Mouse (Mus musculus) intestine, embryonic 14.5 days (tissue): ENCODE data around the gene Bcdin3d. TPM values are rescaled to one million over a fixed set of nuclear protein-coding genes. Genes with fewer than 3 reads are reported as not detected.

ENCODE experiments used
- ATAC-seq: fragments of 200-750 bp; cut with Nextera tagmentation; replicated peaks from 2 replicates; pipeline ENCODE4 v1.8.0; 2017; ENCODE audit warnings: low read depth, moderate number of reproducible peaks, moderate TSS enrichment, moderate library complexity; ENCODE audit not compliant: low FRiP score, low TSS enrichment
- DNase-seq: peaks from one replicate; pipeline ENCODE4 v3.0.0-alpha.2; 2018; ENCODE audit warnings: low spot score
- H3K27ac ChIP-seq: fragments of 300-500 bp; sonication (generic); 2 replicates; pipeline ENCODE4 v1.5.1; 2014; ENCODE audit warnings: low read depth, mild to moderate bottlenecking, control low read depth
- H3K27me3 ChIP-seq: fragments of 300-500 bp; sonication (generic); replicated peaks from 2 replicates; pipeline ENCODE4 v1.6.1; 2014; ENCODE audit warnings: low read length, control low read depth; ENCODE audit not compliant: control insufficient read depth, insufficient read depth
- H3K36me3 ChIP-seq: fragments of 300-500 bp; sonication (generic); 2 replicates; pipeline ENCODE4 v1.6.1; 2014; ENCODE audit warnings: low read length, control low read depth; ENCODE audit not compliant: control insufficient read depth, insufficient read depth
- H3K4me1 ChIP-seq: fragments of 300-500 bp; sonication (generic); replicated peaks from 2 replicates; pipeline ENCODE4 v1.6.1; 2014; ENCODE audit warnings: low read length, control low read depth, mixed read lengths; ENCODE audit not compliant: control insufficient read depth, insufficient read depth
- H3K4me2 ChIP-seq: fragments of 300-500 bp; sonication (generic); 2 replicates; pipeline ENCODE4 v1.6.1; 2014; ENCODE audit warnings: low read length
- H3K4me3 ChIP-seq: fragments of 300-500 bp; sonication (generic); 2 replicates; pipeline ENCODE4 v1.5.1; 2014; ENCODE audit warnings: low read depth, low read length, control low read depth, mixed read lengths
- H3K9ac ChIP-seq: fragments of 300-500 bp; sonication (generic); 2 replicates; pipeline ENCODE4 v1.6.1; 2014; ENCODE audit warnings: mild to moderate bottlenecking, low read length
- H3K9me3 ChIP-seq: fragments of 300-500 bp; sonication (generic); 2 replicates; pipeline ENCODE4 v1.6.1; 2016; ENCODE audit warnings: low read length, control low read depth; ENCODE audit not compliant: control insufficient read depth
- WGBS: fragments of 180-500 bp; shearing (Covaris S2); extraction: QIAGEN DNeasy Blood & Tissue Kit; methylation state at CpG from one replicate; pipeline ENCODE4 v1.1.7; 2014; 5-methylcytosine and 5-hydroxymethylcytosine counted together
- polyA plus RNA-seq: library from polyadenylated mRNA; unstranded; fragments of >200 nt; fragmentation: Nextera tagmentation; extraction: Ambion mirVana; gene quantifications from 2 replicates; pipeline ENCODE4 v1.2.1, GENCODE M21; 2014

Gene Bcdin3d
- polyA plus RNA-seq, 1 experiment from 2014 or later: 12.4 TPM

DNA sequence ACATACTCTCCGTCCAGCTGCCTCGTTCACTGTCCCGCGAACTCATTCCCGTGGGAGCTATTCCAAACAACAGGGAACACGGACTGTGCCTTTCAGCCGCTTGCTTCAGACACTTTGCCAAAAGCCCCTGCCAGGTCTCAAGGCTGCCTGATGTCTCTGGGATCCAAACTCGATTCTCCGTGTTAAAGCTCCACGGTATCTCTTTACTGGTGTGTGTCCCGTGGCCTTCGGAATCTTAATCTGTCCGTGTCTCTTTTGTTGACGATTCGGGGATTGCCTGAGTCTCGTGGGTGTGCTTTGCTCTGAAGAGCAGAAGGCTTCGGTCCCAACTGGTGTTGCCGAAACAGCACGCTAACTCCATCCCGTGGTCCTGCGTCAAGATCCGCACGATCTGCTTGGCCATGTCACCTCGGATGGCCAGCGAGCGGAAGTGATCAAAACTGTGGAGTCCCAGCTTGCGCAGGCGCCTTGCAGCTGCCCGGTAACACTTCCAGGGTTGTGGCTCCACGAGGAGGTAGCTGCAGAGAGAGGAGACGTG lies 4.2 kb downstream of the Bcdin3d start:
- H3K4me3 ChIP-seq: no peak overlapping the region
- H3K27ac ChIP-seq: no peak overlapping the region
- H3K9ac ChIP-seq: no peak overlapping the region
- peaks cover 11% of the 10 kb centered on the region; the same call in 1 of the 2 replicates for H3K36me3 ChIP-seq
- WGBS: 90% methylated on average over 31 of the region's 31 CpGs
- no peaks in the 10 kb centered on the region for H3K27me3 ChIP-seq
- ATAC-seq: no peak
- no peak overlapping the region for H3K4me2 ChIP-seq
- peaks cover 10% of the 10 kb centered on the region for H3K4me1 ChIP-seq
- H3K9me3 ChIP-seq: no peaks in the 10 kb centered on the region
- no peak for DNase-seq

DNA sequence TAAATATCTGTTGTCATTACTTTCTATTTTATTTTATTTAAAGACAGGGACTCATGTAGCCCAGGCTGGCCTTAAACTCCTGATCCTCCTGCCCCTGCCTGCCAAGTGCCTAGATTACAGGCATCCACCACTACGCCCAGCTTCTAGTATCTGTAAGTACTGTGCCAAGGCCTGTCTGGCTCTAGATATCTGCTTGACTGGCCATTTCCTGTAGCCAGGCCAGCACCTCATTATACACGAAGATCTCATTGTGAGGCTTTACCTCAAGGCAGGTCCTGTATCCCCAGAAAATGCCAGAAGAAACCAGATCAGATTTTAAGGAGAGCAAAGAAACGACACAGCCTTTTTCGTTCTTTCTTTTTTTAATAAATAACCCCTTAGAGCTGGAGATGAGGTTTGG lies 4.8 kb downstream of the Bcdin3d start:
- DNase-seq (no peak), ATAC-seq (no peak)
- Histone ChIP-seq H3K9ac (no peak overlapping the region), H3K4me2 (no peak overlapping the region), H3K4me3 (no peak overlapping the region), H3K9me3 (no peaks in the 10 kb centered on the region), H3K27me3 (no peaks in the 10 kb centered on the region), H3K4me1 (peaks cover 10% of the 10 kb centered on the region), H3K36me3 (peaks cover 11% of the 10 kb centered on the region; the same call in 1 of the 2 replicates), H3K27ac (no peak overlapping the region)
- 93% methylated on average over 4 of the region's 4 CpGs for WGBS

DNA sequence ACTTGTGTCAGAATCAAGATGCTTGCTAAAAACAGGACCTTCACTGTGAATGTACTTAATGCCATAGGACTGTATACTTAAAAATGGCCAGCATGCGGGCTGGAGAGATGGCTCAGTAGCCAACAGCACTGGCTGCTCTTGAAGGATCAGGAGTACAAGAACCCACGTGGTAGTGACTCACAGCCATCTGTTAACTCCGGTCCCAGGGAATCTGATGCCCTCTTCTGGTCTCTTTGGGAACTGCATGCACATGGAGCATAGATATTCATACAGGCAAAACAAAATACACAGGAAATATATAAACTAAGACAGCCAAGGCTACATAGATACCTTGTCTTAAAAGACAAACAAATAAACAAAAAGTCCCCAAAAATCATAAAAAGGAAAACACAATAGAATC lies 5.5 kb downstream of the Bcdin3d start:
- 39% methylated on average over 3 of the region's 3 CpGs for WGBS
- no peak overlapping the region for H3K4me3 ChIP-seq
- H3K4me2 ChIP-seq: no peak overlapping the region
- H3K9me3 ChIP-seq: no peaks in the 10 kb centered on the region
- H3K4me1 ChIP-seq: peaks cover 10% of the 10 kb centered on the region
- DNase-seq (peak; percentile 83), ATAC-seq (no peak)
- peaks cover 11% of the 10 kb centered on the region; the same call in 1 of the 2 replicates for H3K36me3 ChIP-seq
- H3K27me3 ChIP-seq: no peaks in the 10 kb centered on the region
- no peak overlapping the region for H3K9ac ChIP-seq
- H3K27ac ChIP-seq: no peak overlapping the region

DNA sequence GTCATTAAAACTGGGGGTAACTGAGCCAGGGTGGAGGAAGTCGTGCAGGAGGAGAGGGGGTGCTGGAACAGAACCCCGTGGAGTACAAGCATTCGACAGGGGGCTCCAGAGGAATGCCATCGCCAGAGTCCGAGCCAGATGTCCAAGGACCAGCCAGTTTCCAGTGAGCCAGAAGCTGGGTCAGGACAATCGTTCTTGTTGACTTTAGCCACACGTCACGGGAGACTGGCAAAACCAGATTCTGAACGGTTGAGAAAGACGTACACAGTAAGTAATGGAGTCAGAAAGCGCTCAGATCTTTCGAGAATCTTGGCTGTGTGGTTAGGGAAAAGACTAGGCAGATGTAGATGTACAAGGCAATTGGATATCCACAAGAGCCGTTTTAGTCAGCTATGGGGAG lies 11.3 kb downstream of the Bcdin3d start:
- Histone ChIP-seq H3K9me3 (no peaks in the 10 kb centered on the region), H3K9ac (no peak overlapping the region), H3K27me3 (no peaks in the 10 kb centered on the region), H3K27ac (no peak overlapping the region), H3K4me2 (no peak overlapping the region), H3K4me1 (peaks cover 6% of the 10 kb centered on the region; the same call in 1 of the 2 replicates), H3K4me3 (no peak overlapping the region), H3K36me3 (no peaks in the 10 kb centered on the region)
- ATAC-seq (no peak), DNase-seq (no peak)
- 61% methylated on average over 13 of the region's 13 CpGs for WGBS

DNA sequence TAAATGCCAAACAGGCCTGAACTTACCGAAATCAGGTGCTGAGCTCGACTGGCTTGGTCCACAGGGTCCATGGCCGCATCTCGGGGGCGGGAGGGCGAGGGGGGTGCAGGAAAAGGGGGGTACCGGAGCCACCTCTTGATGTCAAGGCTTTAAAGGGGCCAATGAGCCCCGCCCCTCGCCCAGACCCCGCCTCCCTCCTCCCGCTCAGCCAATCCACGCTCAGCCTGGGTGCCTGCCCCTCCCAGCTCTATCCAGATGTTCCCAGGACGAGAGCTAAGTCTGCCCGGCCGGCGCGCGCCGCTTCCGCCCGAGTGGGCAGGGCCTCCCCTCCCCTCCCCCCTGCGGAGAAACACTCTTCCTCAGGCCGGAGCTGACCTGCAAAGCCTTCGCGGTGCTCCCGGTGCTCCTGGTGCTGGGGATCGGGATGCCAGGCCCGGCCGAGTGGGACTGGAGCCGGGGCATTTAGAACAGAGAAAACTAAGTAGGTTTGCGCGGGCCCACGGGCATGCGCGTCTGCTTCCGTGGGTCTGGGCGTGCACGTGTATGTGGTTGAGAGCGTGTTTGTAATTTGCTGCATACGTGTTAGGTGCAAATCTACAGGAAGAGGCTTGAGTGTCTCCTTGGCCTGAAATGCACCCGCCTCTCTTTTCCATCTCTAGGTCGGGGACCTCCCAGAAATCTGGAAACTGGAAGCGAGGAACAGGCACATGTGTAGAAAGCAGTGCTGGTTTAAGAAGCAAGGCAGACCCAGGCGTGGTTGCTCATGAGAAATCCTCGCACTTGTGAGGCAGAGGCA lies 16.7 kb downstream of the Bcdin3d start, which contains the start of gene Nckap5l:
Nckap5l (minus strand) TSS at position 143 of the 796 bp plus-strand sequence.
- DNase-seq: peak; percentile 96
- H3K27ac ChIP-seq: peak within 1 kb of the TSS; percentile 88
- peak within 1 kb of the TSS; percentile 71 for H3K4me3 ChIP-seq
- peak within 1 kb of the TSS; percentile 79 for H3K4me2 ChIP-seq
- WGBS: 1% methylated on average over 43 of the region's 45 CpGs
- H3K4me1 ChIP-seq: peaks cover 18% of the 10 kb centered on the region
- H3K9me3 ChIP-seq: no peaks in the 10 kb centered on the region
- no peaks in the 10 kb centered on the region for H3K27me3 ChIP-seq
- peaks cover 5% of the 10 kb centered on the region; the same call in 1 of the 2 replicates for H3K36me3 ChIP-seq
- peak within 1 kb of the TSS; percentile 73 for H3K9ac ChIP-seq
- peak; percentile 97 for ATAC-seq

DNA sequence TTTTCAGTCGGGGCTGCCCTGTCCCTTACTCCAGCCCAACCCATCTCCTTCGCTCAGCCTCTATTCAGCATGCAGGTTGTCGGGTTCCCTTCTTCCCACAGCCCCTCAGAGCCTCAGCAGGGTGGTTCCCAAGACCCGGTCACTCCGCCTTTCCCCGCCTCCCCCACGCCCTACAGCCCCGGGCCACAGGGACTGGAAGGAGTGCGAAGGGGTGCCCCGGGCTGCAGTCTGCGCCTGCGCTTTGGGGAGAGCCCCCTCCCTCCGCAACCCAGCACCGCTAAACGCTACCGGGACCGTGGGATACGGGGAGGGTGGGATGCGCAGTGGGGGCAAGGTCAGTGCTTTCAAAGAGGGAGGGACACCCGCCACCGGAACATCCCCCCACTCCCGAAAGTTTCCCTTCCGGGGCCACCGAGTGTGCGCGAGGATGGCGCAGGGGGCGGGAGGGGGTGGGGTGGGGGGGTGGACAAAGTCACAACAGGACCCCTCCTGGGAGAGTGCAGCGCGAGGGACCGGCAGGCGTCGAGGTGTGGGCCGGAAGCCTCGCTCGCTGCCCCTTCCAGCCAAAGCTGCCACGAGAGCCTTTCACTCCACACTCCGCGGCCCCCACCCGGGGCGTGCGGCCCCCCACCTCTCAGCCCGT lies 17.4 kb downstream of the Bcdin3d start:
- peak overlapping the region; percentile 73 for H3K9ac ChIP-seq
- peak overlapping the region; percentile 79 for H3K4me2 ChIP-seq
- H3K9me3 ChIP-seq: no peaks in the 10 kb centered on the region
- under 1% methylated on average over 43 of the region's 43 CpGs for WGBS
- peak overlapping the region; percentile 71 for H3K4me3 ChIP-seq
- DNase-seq (peak; percentile 77), ATAC-seq (peak; percentile 74)
- H3K36me3 ChIP-seq: peaks cover 10% of the 10 kb centered on the region; the same call in 1 of the 2 replicates
- peaks cover 18% of the 10 kb centered on the region for H3K4me1 ChIP-seq
- peak overlapping the region; percentile 88 for H3K27ac ChIP-seq
- H3K27me3 ChIP-seq: no peaks in the 10 kb centered on the region

DNA sequence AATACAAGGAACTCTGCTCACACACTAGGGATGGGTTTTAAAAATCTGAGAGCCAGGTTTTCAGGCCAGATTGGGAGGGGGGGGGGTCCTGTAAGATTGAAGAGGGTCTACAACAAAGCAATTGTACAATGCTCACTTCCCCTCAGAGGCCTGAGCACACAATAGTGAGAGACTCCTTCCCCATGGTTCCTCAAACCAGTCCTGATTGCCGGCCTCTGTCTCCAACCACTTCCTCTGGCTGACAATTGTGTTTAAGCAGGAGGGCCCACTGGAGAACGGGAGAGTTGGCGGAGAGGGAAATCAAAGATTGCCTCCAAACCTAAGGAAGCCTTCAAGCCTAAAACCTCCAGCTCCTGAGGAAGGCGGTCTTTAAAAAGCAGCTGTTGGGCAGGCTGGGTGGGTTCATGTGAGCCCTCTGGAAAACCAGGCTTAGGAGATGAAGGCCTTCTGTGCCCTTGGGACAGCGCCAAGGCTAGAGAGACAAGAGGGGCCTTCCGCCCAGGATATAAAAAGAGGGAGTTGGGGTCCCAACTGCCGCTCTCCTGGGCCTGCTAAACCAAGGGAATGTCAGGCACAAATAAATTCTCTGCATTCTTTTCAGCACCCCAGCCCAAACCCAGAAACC lies 18.1 kb downstream of the Bcdin3d start:
- peaks cover 21% of the 10 kb centered on the region for H3K4me1 ChIP-seq
- no peaks in the 10 kb centered on the region for H3K9me3 ChIP-seq
- peak overlapping the region; percentile 88 for H3K27ac ChIP-seq
- H3K4me3 ChIP-seq: peak overlapping the region; percentile 71
- peak; percentile 61 for DNase-seq
- H3K9ac ChIP-seq: peak overlapping the region; percentile 73
- ATAC-seq: no peak
- 27% methylated on average over 7 of the region's 7 CpGs for WGBS
- H3K4me2 ChIP-seq: peak overlapping the region; percentile 79
- H3K36me3 ChIP-seq: peaks cover 11% of the 10 kb centered on the region; the same call in 1 of the 2 replicates
- H3K27me3 ChIP-seq: no peaks in the 10 kb centered on the region

DNA sequence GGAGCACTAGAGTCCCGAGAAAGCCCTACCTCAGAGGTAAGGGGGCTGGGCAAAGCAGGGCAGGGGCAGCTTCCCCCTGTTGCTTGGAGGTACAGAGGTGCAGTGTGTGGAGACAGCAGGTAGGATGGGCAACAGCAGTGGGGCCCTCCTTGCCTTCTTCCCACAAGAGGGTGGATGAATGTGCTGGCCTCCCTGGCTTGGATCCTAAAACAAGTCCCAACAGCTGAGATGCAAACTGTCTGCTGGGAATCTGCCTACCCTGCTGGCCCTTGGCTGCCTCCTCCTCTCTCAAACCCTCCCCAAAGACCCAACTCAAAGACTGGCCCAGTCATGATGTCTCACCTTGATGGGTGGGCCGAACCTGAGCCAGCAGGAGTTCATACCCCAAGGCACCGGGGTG lies 19.1 kb downstream of the Bcdin3d start:
- WGBS: 89% methylated on average over 3 of the region's 3 CpGs
- H3K27ac ChIP-seq: no peak overlapping the region
- ATAC-seq (no peak), DNase-seq (no peak)
- H3K9ac ChIP-seq: no peak overlapping the region
- peaks cover 11% of the 10 kb centered on the region; the same call in 1 of the 2 replicates for H3K36me3 ChIP-seq
- no peaks in the 10 kb centered on the region for H3K27me3 ChIP-seq
- no peak overlapping the region for H3K4me3 ChIP-seq
- no peak overlapping the region for H3K4me2 ChIP-seq
- H3K9me3 ChIP-seq: no peaks in the 10 kb centered on the region
- peaks cover 22% of the 10 kb centered on the region for H3K4me1 ChIP-seq
